In the genomic region with DNA sequence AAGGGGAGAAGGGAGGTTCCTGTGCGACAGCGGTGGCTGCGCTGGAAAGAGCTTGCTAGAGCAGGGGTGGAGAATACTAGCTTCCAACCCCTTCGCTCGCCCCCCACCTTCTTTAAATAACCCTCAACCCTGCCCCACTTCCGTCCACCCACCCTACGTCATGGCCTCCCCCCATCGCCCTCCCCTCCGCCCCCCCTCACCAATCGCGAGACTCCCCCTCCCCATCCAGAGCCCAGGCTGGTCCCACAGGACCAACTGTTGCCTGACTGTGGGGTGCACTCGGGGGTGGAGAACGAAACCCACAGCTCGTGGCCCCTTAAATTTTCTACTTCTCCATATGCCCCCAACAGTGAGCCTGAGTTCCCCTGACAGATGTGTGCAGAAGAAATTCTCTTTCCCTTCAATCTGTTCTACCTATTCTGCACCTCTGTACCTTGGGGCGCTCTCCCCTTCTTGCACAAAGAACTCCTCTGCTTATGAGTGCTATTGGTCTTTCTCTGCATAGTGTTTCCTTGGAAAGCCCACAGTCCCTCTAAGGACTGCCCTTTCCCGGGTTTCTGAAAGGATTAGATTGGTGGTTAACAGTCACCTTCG, we compare ENCODE assay signal across 8 mouse cellular contexts. TPM values are rescaled to one million over a fixed set of nuclear protein-coding genes. Genes with fewer than 3 reads are reported as not detected.
DNase-seq lines count a peak whose midpoint lies in the region; ATAC-seq and TF ChIP-seq lines count a peak whose summit lies in the region.

A gene (minus strand): TSS at position 544 of the 594 bp plus-strand sequence.

- TF ChIP-seq POLR2A in spleen, adult 2 months (IDR thresholded peaks at IDR 0.05; ENCODE audit: low read depth, low read length) = no peak

- TF ChIP-seq EP300 in liver, embryonic 14.5 days (IDR thresholded peaks at IDR 0.05; ENCODE audit: low read depth) = no peak

- H3K4me2 ChIP-seq in hindbrain, embryonic 13.5 days = peak within 1 kb of the TSS; percentile 54
- H3K4me2 ChIP-seq in liver, embryonic 14.5 days (ENCODE audit: low read depth) = peak within 1 kb of the TSS; percentile 37; the same call in 1 of the 2 replicates

- no peaks in the 10 kb centered on the region for H3K9me3 ChIP-seq in hindbrain, embryonic 13.5 days
- H3K9me3 ChIP-seq in liver, embryonic 14.5 days (ENCODE audit: control insufficient read depth, low read length) = no peaks in the 10 kb centered on the region

- H3K27ac ChIP-seq in spleen, adult 2 months (ENCODE audit: insufficient read depth, low read length) = no peak within 1 kb of the TSS
- H3K27ac ChIP-seq in hindbrain, embryonic 13.5 days = peak within 1 kb of the TSS; percentile 89
- no peak within 1 kb of the TSS for H3K27ac ChIP-seq in liver, embryonic 14.5 days

- H3K36me3 ChIP-seq in spleen, adult 2 months (ENCODE audit: control insufficient read depth, insufficient read depth, low read length) = no peaks in the 10 kb centered on the region
- peaks cover 3% of the 10 kb centered on the region; the same call in 1 of the 2 replicates for H3K36me3 ChIP-seq in hindbrain, embryonic 13.5 days
- no peaks in the 10 kb centered on the region for H3K36me3 ChIP-seq in liver, embryonic 14.5 days (replicated peaks; ENCODE audit: control insufficient read depth, insufficient read depth, low read depth)

- peaks cover 4% of the 10 kb centered on the region; the same call in 1 of the 2 replicates for H3K27me3 ChIP-seq in spleen, adult 2 months (ENCODE audit: control insufficient read depth, insufficient read depth, low read length)
- H3K27me3 ChIP-seq in hindbrain, embryonic 13.5 days = no peaks in the 10 kb centered on the region
- peaks cover 7% of the 10 kb centered on the region for H3K27me3 ChIP-seq in liver, embryonic 14.5 days (ENCODE audit: control insufficient read depth, insufficient read depth, low read length)

- WGBS in spleen, adult 2 months = 35% methylated on average over 17 of the region's 17 CpGs
- 20% methylated on average over 16 of the region's 17 CpGs for WGBS in hindbrain, embryonic 13.5 days
- WGBS in liver, embryonic 14.5 days (ENCODE audit: insufficient replicate concordance) = 12% methylated on average over 17 of the region's 17 CpGs

- peak within 1 kb of the TSS; percentile 80 for H3K9ac ChIP-seq in hindbrain, embryonic 13.5 days
- no peak within 1 kb of the TSS for H3K9ac ChIP-seq in liver, embryonic 14.5 days (replicated peaks)

- no peaks in the 10 kb centered on the region for H3K4me1 ChIP-seq in spleen, adult 2 months (ENCODE audit: control insufficient read depth, insufficient read depth, insufficient read length)
- H3K4me1 ChIP-seq in hindbrain, embryonic 13.5 days (replicated peaks) = 0 out of 2 replicates have a peak, but pooled peaks cover 2% of the 10 kb centered on the region
- H3K4me1 ChIP-seq in liver, embryonic 14.5 days (replicated peaks; ENCODE audit: control insufficient read depth in 2 of 2, insufficient read depth in 2 of 2, low read length in 1 of 2) = no peaks in the 10 kb centered on the region

- no peak for TF ChIP-seq CTCF in spleen, adult 2 months (IDR thresholded peaks at IDR 0.05; ENCODE audit: extremely low read depth, insufficient read depth, insufficient read length, insufficient replicate concordance)
- no peak for TF ChIP-seq CTCF in liver, embryonic 14.5 days (IDR thresholded peaks at IDR 0.05; ENCODE audit: low read depth)

- peak within 1 kb of the TSS; percentile 57 for H3K4me3 ChIP-seq in spleen, adult 2 months (ENCODE audit: extremely low read depth, insufficient read depth, insufficient read length)
- H3K4me3 ChIP-seq in hindbrain, embryonic 13.5 days = peak within 1 kb of the TSS; percentile 59
- H3K4me3 ChIP-seq in liver, embryonic 14.5 days (ENCODE audit: insufficient read depth in 1 of 2, low read depth in 2 of 2, low read length in 2 of 2) = peak within 1 kb of the TSS; percentile 41 to 49

- ATAC-seq in frontal cortex, adult (ENCODE audit: low TSS enrichment) = peak; percentile 36
- ATAC-seq in hindbrain, embryonic 13.5 days (ENCODE audit: low FRiP score) = peak; percentile 79
- no peak for ATAC-seq in liver, embryonic 14.5 days (ENCODE audit: insufficient read depth)
- no peak for ATAC-seq in megakaryocyte progenitor cell, adult 5-6 weeks (replicated peaks; ENCODE audit: poor library complexity)
- no peak for ATAC-seq in megakaryocyte-erythroid progenitor cell, adult 5-6 weeks (replicated peaks; ENCODE audit: low FRiP score, low TSS enrichment, poor library complexity, severe bottlenecking)

- DNase-seq in frontal cortex, postnatal 36 days (ENCODE audit: low spot score in 2 of 2) = no peak
- no peak for DNase-seq in spleen, adult 2 months (ENCODE audit: low read depth in 1 of 2, low spot score in 2 of 2)
- no peak for DNase-seq in spleen, adult 12 weeks (ENCODE audit: low spot score)
- no peak for DNase-seq in liver, embryonic 14.5 days (ENCODE audit: low read depth in 3 of 3, low spot score in 3 of 3)

RNA-seq across cellular contexts. Expression of the gene that starts here (rescaled TPM):
- polyA plus RNA-seq in spleen, adult 2 months (2012; rRNA removed) = 0.02 and 0.09 TPM in 2 replicates
- 36.9 and 40.4 TPM in 2 replicates for polyA plus RNA-seq in hindbrain, embryonic 13.5 days (2015; fragmentation: Nextera tagmentation; extraction: Ambion mirVana)
- 1.0 and 1.8 TPM in 2 replicates for polyA plus RNA-seq in liver, embryonic 14.5 days (2012; rRNA removed)
- 4.5 and 5.2 TPM in 2 replicates for polyA plus RNA-seq in liver, embryonic 14.5 days (2014; fragmentation: Nextera tagmentation; extraction: Ambion mirVana)
- not detected in 2 replicates for total RNA-seq in megakaryocyte progenitor cell, adult 5-6 weeks (2015)
- not detected in 2 replicates for total RNA-seq in megakaryocyte progenitor cell, adult 5-6 weeks (2017)
- total RNA-seq in megakaryocyte-erythroid progenitor cell, adult 5-6 weeks (2014; fragmentation: Nextera tagmentation) = not detected in 2 replicates
- total RNA-seq in megakaryocyte-erythroid progenitor cell, adult 5-6 weeks (2017) = not detected in 2 replicates

Comparison
In these comparisons a context has a peak if more than half of its experiments do, and no peak if none do; other contexts are left out.
1. ATAC-seq: peak in frontal cortex, adult (single experiment) and hindbrain, embryonic 13.5 days (single experiment); none in liver, embryonic 14.5 days (single experiment), megakaryocyte progenitor cell, adult 5-6 weeks (single experiment) and megakaryocyte-erythroid progenitor cell, adult 5-6 weeks (single experiment).
2. Peak in every context shown above with its lines, with median percentiles within 50 percentile points of each other: H3K4me3 ChIP-seq.